Mouse (Mus musculus) E14TG2a.4 (cell line): ENCODE measurements around the gene Tmem161a.

Experiments
- H3K27me3 ChIP-seq: 2 replicates; pipeline ENCODE4 v1.6.1; 2014; ENCODE audit warnings: low read length, control low read depth; ENCODE audit not compliant: insufficient read depth
- H3K36me3 ChIP-seq: 2 replicates; pipeline ENCODE4 v1.6.1; 2014; ENCODE audit warnings: low read length, control low read depth; ENCODE audit not compliant: insufficient read depth
- H3K4me1 ChIP-seq: replicated peaks from 2 replicates; pipeline ENCODE4 v1.6.1; 2014; ENCODE audit warnings: low read depth, low read length, control low read depth
- H3K4me3 ChIP-seq: replicated peaks from 2 replicates; pipeline ENCODE4 v1.5.1; 2014; ENCODE audit warnings: mild to moderate bottlenecking, low read length
- H3K9me3 ChIP-seq: 2 replicates; pipeline ENCODE4 v1.6.1; 2014; ENCODE audit warnings: low read length, control low read depth
- CTCF ChIP-seq: conservative IDR thresholded peaks from 2 replicates; pipeline ENCODE4 v1.5.1; 2014; ENCODE audit warnings: low read length
- NANOG ChIP-seq: IDR thresholded peaks from 2 replicates; pipeline ENCODE4 v1.6.1; 2014; ENCODE audit warnings: borderline replicate concordance, low read length, mixed read lengths
- POU5F1 ChIP-seq: IDR thresholded peaks from 2 replicates; pipeline ENCODE4 v1.6.1; 2014; ENCODE audit warnings: low read length, borderline replicate concordance

Gene Tmem161a

GRCm38 (mm10) chr8:70171240-70171639 lies 916 bp upstream of the Tmem161a start:
- Histone ChIP-seq H3K4me3 (no peak overlapping the region), H3K27me3 (peaks cover 3% of the 10 kb centered on the region; the same call in 1 of the 2 replicates), H3K36me3 (peaks cover 15% of the 10 kb centered on the region), H3K9me3 (no peaks in the 10 kb centered on the region), H3K4me1 (peaks cover 42% of the 10 kb centered on the region)
- no peak for TF ChIP-seq POU5F1
- TF ChIP-seq CTCF: no peak
- no peak for TF ChIP-seq NANOG

- no peak overlapping the region for H3K4me3 ChIP-seq
- H3K27me3 ChIP-seq: no peaks in the 10 kb centered on the region
- TF ChIP-seq CTCF (no peak), POU5F1 (no peak), NANOG (no peak)
- peaks cover 34% of the 10 kb centered on the region for H3K36me3 ChIP-seq
- no peaks in the 10 kb centered on the region for H3K9me3 ChIP-seq
- H3K4me1 ChIP-seq: peaks cover 35% of the 10 kb centered on the region
Measured at GRCm38 (mm10) chr8:70173320-70173719, 1.2 kb downstream of the Tmem161a start.

DNA sequence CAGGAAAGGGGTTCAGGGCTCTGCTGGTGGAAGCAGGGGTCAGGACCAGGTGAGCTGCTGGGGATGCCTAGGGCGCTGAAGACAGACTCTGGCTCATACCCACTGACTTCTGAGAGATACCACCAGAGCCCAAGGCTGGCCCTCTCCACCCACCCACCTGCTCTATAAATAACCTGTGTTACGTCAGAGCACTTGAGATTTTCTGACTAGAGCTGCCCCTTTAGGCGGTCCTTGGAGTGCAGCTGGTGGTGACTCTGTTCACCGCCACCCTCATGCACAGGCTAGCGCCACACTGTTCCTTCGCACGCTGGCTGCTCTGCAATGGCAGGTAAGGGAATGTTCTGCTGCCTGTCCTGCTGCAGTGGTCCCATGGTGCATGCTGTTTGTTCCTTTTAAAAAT lies 1.9 kb downstream of the Tmem161a start:
- no peak for TF ChIP-seq CTCF
- no peak for TF ChIP-seq POU5F1
- TF ChIP-seq NANOG: no peak
- Histone ChIP-seq H3K9me3 (no peaks in the 10 kb centered on the region), H3K27me3 (no peaks in the 10 kb centered on the region), H3K4me3 (no peak overlapping the region), H3K4me1 (peaks cover 40% of the 10 kb centered on the region), H3K36me3 (peaks cover 39% of the 10 kb centered on the region)

DNA sequence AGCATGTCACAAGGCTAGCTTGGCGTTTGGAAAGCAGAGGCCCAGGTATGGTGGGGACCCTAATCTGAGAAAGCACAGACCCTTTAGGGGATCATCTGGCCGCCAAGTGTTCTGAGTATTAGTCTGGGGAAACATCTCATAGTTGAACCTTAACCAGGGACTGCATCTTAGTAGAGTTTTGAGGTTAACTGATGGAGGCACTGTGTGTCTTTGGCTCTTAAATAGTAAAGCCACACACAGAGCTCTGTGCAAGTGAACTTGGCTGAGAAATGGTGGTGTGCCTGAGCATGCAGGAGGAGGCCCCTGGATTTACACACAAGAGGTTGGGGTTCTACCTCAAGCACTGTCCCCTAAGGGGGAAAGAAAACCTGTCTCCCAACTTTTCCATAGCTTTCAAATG lies 6.1 kb downstream of the Tmem161a start:
- Histone ChIP-seq H3K27me3 (no peaks in the 10 kb centered on the region), H3K36me3 (peaks cover 66% of the 10 kb centered on the region), H3K4me1 (peaks cover 51% of the 10 kb centered on the region), H3K4me3 (no peak overlapping the region), H3K9me3 (no peaks in the 10 kb centered on the region)
- TF ChIP-seq POU5F1 (no peak), NANOG (no peak), CTCF (peak; percentile 14; the same call in 1 of the 2 replicates)

DNA sequence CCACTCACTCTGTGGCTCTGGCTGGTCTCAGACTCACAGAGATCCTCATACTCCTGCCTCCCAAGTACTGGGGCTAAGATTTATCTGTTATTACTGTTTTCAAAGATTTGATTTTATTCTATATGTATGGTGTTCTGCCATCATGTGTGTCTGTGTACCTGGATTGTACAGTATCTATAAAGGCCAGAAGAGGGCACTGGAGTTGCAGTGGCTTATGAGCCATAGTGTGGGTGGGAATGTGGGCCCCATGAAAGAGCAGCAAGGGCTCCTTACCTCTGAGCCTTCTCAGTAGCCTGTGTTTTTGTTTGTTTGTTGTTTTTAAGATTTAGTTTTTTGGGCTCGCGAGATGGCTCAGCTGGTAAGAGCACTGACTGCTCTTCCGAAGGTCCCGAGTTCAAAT lies 6.9 kb downstream of the Tmem161a start:
- H3K9me3 ChIP-seq: no peaks in the 10 kb centered on the region
- no peak overlapping the region for H3K4me3 ChIP-seq
- no peaks in the 10 kb centered on the region for H3K27me3 ChIP-seq
- H3K36me3 ChIP-seq: peaks cover 65% of the 10 kb centered on the region
- TF ChIP-seq NANOG (no peak), POU5F1 (no peak), CTCF (0 out of 2 replicates have a peak, but pooled peaks have one; percentile 15)
- peaks cover 51% of the 10 kb centered on the region for H3K4me1 ChIP-seq

- no peak for TF ChIP-seq CTCF
- no peak for TF ChIP-seq NANOG
- no peak for TF ChIP-seq POU5F1
- H3K27me3 ChIP-seq: peaks cover 2% of the 10 kb centered on the region
- H3K4me3 ChIP-seq: peak overlapping the region; percentile 49
- H3K9me3 ChIP-seq: no peaks in the 10 kb centered on the region
- H3K36me3 ChIP-seq: peaks cover 57% of the 10 kb centered on the region
- H3K4me1 ChIP-seq: peaks cover 52% of the 10 kb centered on the region
Measured at GRCm38 (mm10) chr8:70181212-70181902, 9.2 kb downstream of the Tmem161a start.

DNA sequence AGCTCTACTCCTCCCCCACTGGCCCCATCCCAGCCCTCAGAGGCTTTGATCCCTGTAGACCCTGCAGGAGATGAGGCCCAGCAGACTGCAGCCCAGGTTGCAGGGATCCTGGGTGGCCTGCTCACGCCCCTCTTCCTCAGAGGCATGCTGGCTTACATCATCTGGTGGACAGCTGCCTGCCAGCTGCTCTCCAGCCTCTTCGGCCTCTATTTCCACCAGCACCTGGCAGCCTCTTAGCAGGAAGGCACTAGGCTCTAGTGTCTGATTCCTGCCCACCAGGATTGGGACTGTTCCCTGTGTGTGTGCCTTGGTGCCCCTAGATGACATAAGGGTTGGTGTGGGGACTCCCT lies 9.7 kb downstream of the Tmem161a start:
- Histone ChIP-seq H3K27me3 (peaks cover 2% of the 10 kb centered on the region), H3K36me3 (peaks cover 52% of the 10 kb centered on the region), H3K9me3 (no peaks in the 10 kb centered on the region), H3K4me3 (peak overlapping the region; percentile 49; the same call in 1 of the 2 replicates), H3K4me1 (peaks cover 57% of the 10 kb centered on the region)
- TF ChIP-seq POU5F1: no peak
- no peak for TF ChIP-seq CTCF
- no peak for TF ChIP-seq NANOG

- no peaks in the 10 kb centered on the region for H3K9me3 ChIP-seq
- peaks cover 50% of the 10 kb centered on the region for H3K36me3 ChIP-seq
- peaks cover 2% of the 10 kb centered on the region for H3K27me3 ChIP-seq
- TF ChIP-seq CTCF: no peak
- peaks cover 60% of the 10 kb centered on the region for H3K4me1 ChIP-seq
- H3K4me3 ChIP-seq: no peak overlapping the region
Measured at GRCm38 (mm10) chr8:70183194-70183593, 11.0 kb downstream of the Tmem161a start.

GRCm38 (mm10) chr8:70188707-70189106 lies 16.6 kb downstream of the Tmem161a start:
- H3K4me3 ChIP-seq: no peak overlapping the region
- TF ChIP-seq POU5F1 (no peak), NANOG (no peak), CTCF (no peak)
- H3K36me3 ChIP-seq: peaks cover 57% of the 10 kb centered on the region
- no peaks in the 10 kb centered on the region for H3K9me3 ChIP-seq
- peaks cover 2% of the 10 kb centered on the region for H3K27me3 ChIP-seq
- peaks cover 30% of the 10 kb centered on the region for H3K4me1 ChIP-seq
